Mouse (Mus musculus) small intestine, adult 2 months (tissue): ENCODE measurements around the gene Rnf215.

Experiments
- CTCF ChIP-seq: fragments of 200-500 bp; IDR thresholded peaks from 2 replicates; pipeline ENCODE4 v1.5.1; 2012; ENCODE audit warnings: low read depth, mild to moderate bottlenecking, control low read depth, inconsistent platforms, low read length, moderate library complexity, mixed read lengths; ENCODE audit not compliant: insufficient replicate concordance, insufficient read length; ENCODE audit errors: extremely low read depth
- POLR2A ChIP-seq: fragments of 200-500 bp; IDR thresholded peaks from 2 replicates; pipeline ENCODE4 v1.6.1; 2012; ENCODE audit warnings: low read depth, mild to moderate bottlenecking, control low read depth, inconsistent platforms, low read length, moderate library complexity

DNA sequence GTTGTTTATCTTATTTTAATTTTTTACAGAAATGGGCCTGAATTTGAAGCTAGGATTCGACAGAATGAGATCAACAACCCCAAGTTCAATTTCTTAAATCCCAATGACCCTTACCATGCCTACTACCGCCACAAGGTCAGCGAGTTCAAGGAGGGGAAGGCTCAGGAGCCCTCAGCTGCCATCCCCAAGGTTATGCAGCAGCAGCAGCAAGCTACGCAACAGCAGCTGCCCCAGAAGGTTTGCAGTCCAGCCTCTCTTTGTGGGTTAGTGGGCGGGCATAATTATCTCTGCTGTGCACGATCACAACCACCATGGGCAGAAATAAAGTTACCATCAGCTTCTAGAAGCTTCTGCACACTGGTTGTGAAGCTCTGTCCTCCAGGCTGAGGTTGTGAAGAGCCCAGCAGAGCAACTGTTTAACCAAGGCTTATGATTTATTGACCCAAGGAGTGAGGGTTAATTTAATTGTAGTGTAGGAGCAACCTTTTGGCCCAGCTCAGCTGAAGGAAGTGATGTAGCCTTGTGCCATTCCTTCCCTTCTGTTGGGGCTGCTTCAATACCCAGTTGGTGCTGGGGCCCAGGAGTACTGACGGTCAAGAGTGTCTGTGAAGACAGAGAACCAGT is 31.6 kb downstream of the Rnf215 start:
- no peak for TF ChIP-seq CTCF
- TF ChIP-seq POLR2A: no peak
